Mouse (Mus musculus): ENCODE data around the gene Irf2bpl.

Gene Irf2bpl

GRCm38 (mm10) chr12:86859924-86860790 lies 24.4 kb downstream of the Irf2bpl start:
- DNase-seq (ENCODE audit: low spot score in 2 of 2), result peak in 1 of 2 experiments; percentile 61

GRCm38 (mm10) chr12:86858983-86859872 lies 25.4 kb downstream of the Irf2bpl start:
- no peak for DNase-seq (ENCODE audit: low spot score in 2 of 2)

- no peak for DNase-seq (ENCODE audit: low spot score in 2 of 2)
These were observed 26.1 kb downstream of the Irf2bpl start for GRCm38 (mm10) chr12:86858498-86858897.

GRCm38 (mm10) chr12:86857290-86857689 lies 27.3 kb downstream of the Irf2bpl start:
- no peak for DNase-seq (ENCODE audit: low spot score in 2 of 2)

GRCm38 (mm10) chr12:86855670-86856069 lies 28.9 kb downstream of the Irf2bpl start:
- DNase-seq (ENCODE audit: low spot score in 2 of 2), result no peak

- no peak for DNase-seq (ENCODE audit: low spot score in 2 of 2)
These were observed 31.1 kb downstream of the Irf2bpl start for GRCm38 (mm10) chr12:86853516-86853915.

- no peak for DNase-seq (ENCODE audit: low spot score in 2 of 2)
These were observed 33.3 kb downstream of the Irf2bpl start for GRCm38 (mm10) chr12:86851313-86851712.

GRCm38 (mm10) chr12:86850746-86851145 lies 33.9 kb downstream of the Irf2bpl start:
- DNase-seq (ENCODE audit: low spot score in 2 of 2), result no peak

GRCm38 (mm10) chr12:86849945-86850626 lies 34.5 kb downstream of the Irf2bpl start:
- peak in 1 of 2 experiments; percentile 57 for DNase-seq (ENCODE audit: low spot score in 2 of 2)

- DNase-seq (ENCODE audit: low spot score in 2 of 2), result no peak
These were observed 41.6 kb downstream of the Irf2bpl start for GRCm38 (mm10) chr12:86842866-86843459.

- DNase-seq (ENCODE audit: low spot score in 2 of 2), result no peak
These were observed 44.1 kb downstream of the Irf2bpl start for GRCm38 (mm10) chr12:86840526-86840925.

GRCm38 (mm10) chr12:86838181-86838580 lies 46.4 kb downstream of the Irf2bpl start:
- DNase-seq (ENCODE audit: low spot score in 2 of 2), result no peak

- DNase-seq (ENCODE audit: low spot score in 2 of 2), result peak in 1 of 2 experiments; percentile 70
These were observed 48.1 kb downstream of the Irf2bpl start for GRCm38 (mm10) chr12:86836431-86837047.

GRCm38 (mm10) chr12:86835899-86836298 lies 48.7 kb downstream of the Irf2bpl start:
- no peak for DNase-seq (ENCODE audit: low spot score in 2 of 2)

GRCm38 (mm10) chr12:86834416-86834772 lies 50.2 kb downstream of the Irf2bpl start:
- DNase-seq (ENCODE audit: low spot score in 2 of 2), result no peak

GRCm38 (mm10) chr12:86833711-86834415 lies 50.7 kb downstream of the Irf2bpl start:
- DNase-seq (ENCODE audit: low spot score in 2 of 2), result peak in 1 of 2 experiments; percentile 64

GRCm38 (mm10) chr12:86832551-86833182 lies 51.9 kb downstream of the Irf2bpl start:
- no peak for DNase-seq (ENCODE audit: low spot score in 2 of 2)

- DNase-seq (ENCODE audit: low spot score in 2 of 2), result peak in 1 of 2 experiments; percentile 53
These were observed 52.7 kb downstream of the Irf2bpl start for GRCm38 (mm10) chr12:86831591-86832550.
